Mouse (Mus musculus): Measurements from ENCODE around the gene Atl3. TPM values are rescaled to one million over a fixed set of nuclear protein-coding genes. Genes with fewer than 3 reads are reported as not detected.

Gene Atl3
- polyA plus RNA-seq, 1 experiment from 2014 or later = 10.9 TPM

- ATAC-seq (ENCODE audit: insufficient number of reproducible peaks, low FRiP score, low TSS enrichment, low read depth) (no peak), DNase-seq (ENCODE audit: low spot score) (no peak)
- Histone ChIP-seq H3K9me3 (ENCODE audit: control insufficient read depth, low read length) (no peaks in the 10 kb centered on the region), H3K4me3 (ENCODE audit: low read depth, low read length) (no peak overlapping the region), H3K36me3 (ENCODE audit: control insufficient read depth, insufficient read depth, low read length) (peaks cover 4% of the 10 kb centered on the region; the same call in 1 of the 2 replicates), H3K9ac (ENCODE audit: low read length) (no peak overlapping the region), H3K4me2 (ENCODE audit: low read depth, severe bottlenecking) (no peak overlapping the region), H3K27me3 (ENCODE audit: control insufficient read depth, insufficient read depth, low read length) (no peaks in the 10 kb centered on the region), H3K27ac (replicated peaks; ENCODE audit: low read depth, low read length) (no peak overlapping the region), H3K4me1 (ENCODE audit: control insufficient read depth, insufficient read depth, low read length) (no peaks in the 10 kb centered on the region)
- WGBS = 74% methylated on average over 4 of the region's 4 CpGs
Measured at GRCm38 (mm10) chr19:7508026-7508425, 14.2 kb downstream of the Atl3 start.

- no peak overlapping the region for H3K4me3 ChIP-seq (ENCODE audit: low read depth, low read length)
- peaks cover 2% of the 10 kb centered on the region; the same call in 1 of the 2 replicates for H3K36me3 ChIP-seq (ENCODE audit: control insufficient read depth, insufficient read depth, low read length)
- no peak for ATAC-seq (ENCODE audit: insufficient number of reproducible peaks, low FRiP score, low TSS enrichment, low read depth)
- no peak overlapping the region for H3K27ac ChIP-seq (replicated peaks; ENCODE audit: low read depth, low read length)
- no peak overlapping the region for H3K9ac ChIP-seq (ENCODE audit: low read length)
- no peak overlapping the region for H3K4me2 ChIP-seq (ENCODE audit: low read depth, severe bottlenecking)
- no peaks in the 10 kb centered on the region for H3K4me1 ChIP-seq (ENCODE audit: control insufficient read depth, insufficient read depth, low read length)
- H3K27me3 ChIP-seq (ENCODE audit: control insufficient read depth, insufficient read depth, low read length) = no peaks in the 10 kb centered on the region
- 96% methylated on average over 1 of the region's 1 CpGs for WGBS
- no peaks in the 10 kb centered on the region for H3K9me3 ChIP-seq (ENCODE audit: control insufficient read depth, low read length)
- DNase-seq (ENCODE audit: low spot score) = no peak
Measured at GRCm38 (mm10) chr19:7516437-7516836, 22.6 kb downstream of the Atl3 start.

GRCm38 (mm10) chr19:7521619-7522018 lies 27.8 kb downstream of the Atl3 start:
- no peak overlapping the region for H3K4me3 ChIP-seq (ENCODE audit: low read depth, low read length)
- no peak overlapping the region for H3K27ac ChIP-seq (replicated peaks; ENCODE audit: low read depth, low read length)
- no peaks in the 10 kb centered on the region for H3K4me1 ChIP-seq (ENCODE audit: control insufficient read depth, insufficient read depth, low read length)
- H3K9ac ChIP-seq (ENCODE audit: low read length) = no peak overlapping the region
- H3K9me3 ChIP-seq (ENCODE audit: control insufficient read depth, low read length) = no peaks in the 10 kb centered on the region; the same call in 1 of the 2 replicates
- H3K36me3 ChIP-seq (ENCODE audit: control insufficient read depth, insufficient read depth, low read length) = peaks cover 10% of the 10 kb centered on the region; the same call in 1 of the 2 replicates
- no peaks in the 10 kb centered on the region for H3K27me3 ChIP-seq (ENCODE audit: control insufficient read depth, insufficient read depth, low read length)
- no peak overlapping the region for H3K4me2 ChIP-seq (ENCODE audit: low read depth, severe bottlenecking)
- no peak for ATAC-seq (ENCODE audit: insufficient number of reproducible peaks, low FRiP score, low TSS enrichment, low read depth)
- DNase-seq (ENCODE audit: low spot score) = no peak
- 90% methylated on average over 3 of the region's 3 CpGs for WGBS

GRCm38 (mm10) chr19:7522856-7523255 lies 29.0 kb downstream of the Atl3 start:
- Histone ChIP-seq H3K4me1 (ENCODE audit: control insufficient read depth, insufficient read depth, low read length) (no peaks in the 10 kb centered on the region), H3K4me2 (ENCODE audit: low read depth, severe bottlenecking) (no peak overlapping the region), H3K4me3 (ENCODE audit: low read depth, low read length) (no peak overlapping the region), H3K9me3 (ENCODE audit: control insufficient read depth, low read length) (no peaks in the 10 kb centered on the region; the same call in 1 of the 2 replicates), H3K9ac (ENCODE audit: low read length) (no peak overlapping the region), H3K36me3 (ENCODE audit: control insufficient read depth, insufficient read depth, low read length) (peaks cover 10% of the 10 kb centered on the region; the same call in 1 of the 2 replicates), H3K27me3 (ENCODE audit: control insufficient read depth, insufficient read depth, low read length) (no peaks in the 10 kb centered on the region), H3K27ac (replicated peaks; ENCODE audit: low read depth, low read length) (no peak overlapping the region)
- ATAC-seq (ENCODE audit: insufficient number of reproducible peaks, low FRiP score, low TSS enrichment, low read depth) (no peak), DNase-seq (ENCODE audit: low spot score) (no peak)
- WGBS = 90% methylated on average over 2 of the region's 2 CpGs

- Histone ChIP-seq H3K9me3 (ENCODE audit: control insufficient read depth, low read length) (no peaks in the 10 kb centered on the region; the same call in 1 of the 2 replicates), H3K36me3 (ENCODE audit: control insufficient read depth, insufficient read depth, low read length) (peaks cover 10% of the 10 kb centered on the region; the same call in 1 of the 2 replicates), H3K9ac (ENCODE audit: low read length) (no peak overlapping the region), H3K27ac (replicated peaks; ENCODE audit: low read depth, low read length) (no peak overlapping the region), H3K27me3 (ENCODE audit: control insufficient read depth, insufficient read depth, low read length) (no peaks in the 10 kb centered on the region), H3K4me1 (ENCODE audit: control insufficient read depth, insufficient read depth, low read length) (no peaks in the 10 kb centered on the region), H3K4me2 (ENCODE audit: low read depth, severe bottlenecking) (no peak overlapping the region), H3K4me3 (ENCODE audit: low read depth, low read length) (no peak overlapping the region)
- ATAC-seq (ENCODE audit: insufficient number of reproducible peaks, low FRiP score, low TSS enrichment, low read depth) (no peak), DNase-seq (ENCODE audit: low spot score) (peak; percentile 22)
- 95% methylated on average over 1 of the region's 1 CpGs for WGBS
Measured at GRCm38 (mm10) chr19:7523292-7523691, 29.5 kb downstream of the Atl3 start.

GRCm38 (mm10) chr19:7523781-7524180 lies 29.9 kb downstream of the Atl3 start:
- Histone ChIP-seq H3K27me3 (ENCODE audit: control insufficient read depth, insufficient read depth, low read length) (no peaks in the 10 kb centered on the region), H3K27ac (replicated peaks; ENCODE audit: low read depth, low read length) (no peak overlapping the region), H3K9me3 (ENCODE audit: control insufficient read depth, low read length) (no peaks in the 10 kb centered on the region; the same call in 1 of the 2 replicates), H3K4me1 (ENCODE audit: control insufficient read depth, insufficient read depth, low read length) (no peaks in the 10 kb centered on the region), H3K9ac (ENCODE audit: low read length) (no peak overlapping the region), H3K36me3 (ENCODE audit: control insufficient read depth, insufficient read depth, low read length) (peaks cover 8% of the 10 kb centered on the region; the same call in 1 of the 2 replicates), H3K4me2 (ENCODE audit: low read depth, severe bottlenecking) (no peak overlapping the region), H3K4me3 (ENCODE audit: low read depth, low read length) (no peak overlapping the region)
- ATAC-seq (ENCODE audit: insufficient number of reproducible peaks, low FRiP score, low TSS enrichment, low read depth) (no peak), DNase-seq (ENCODE audit: low spot score) (no peak)

GRCm38 (mm10) chr19:7524879-7525278 lies 31.0 kb downstream of the Atl3 start:
- no peak overlapping the region for H3K4me3 ChIP-seq (ENCODE audit: low read depth, low read length)
- H3K27ac ChIP-seq (replicated peaks; ENCODE audit: low read depth, low read length) = no peak overlapping the region
- H3K9ac ChIP-seq (ENCODE audit: low read length) = no peak overlapping the region
- H3K36me3 ChIP-seq (ENCODE audit: control insufficient read depth, insufficient read depth, low read length) = peaks cover 8% of the 10 kb centered on the region; the same call in 1 of the 2 replicates
- H3K4me2 ChIP-seq (ENCODE audit: low read depth, severe bottlenecking) = no peak overlapping the region
- no peaks in the 10 kb centered on the region for H3K4me1 ChIP-seq (ENCODE audit: control insufficient read depth, insufficient read depth, low read length)
- H3K27me3 ChIP-seq (ENCODE audit: control insufficient read depth, insufficient read depth, low read length) = no peaks in the 10 kb centered on the region
- 76% methylated on average over 3 of the region's 3 CpGs for WGBS
- ATAC-seq (ENCODE audit: insufficient number of reproducible peaks, low FRiP score, low TSS enrichment, low read depth) = no peak
- no peaks in the 10 kb centered on the region; the same call in 1 of the 2 replicates for H3K9me3 ChIP-seq (ENCODE audit: control insufficient read depth, low read length)
- DNase-seq (ENCODE audit: low spot score) = no peak

- 59% methylated on average over 7 of the region's 7 CpGs for WGBS
- no peak overlapping the region for H3K27ac ChIP-seq (replicated peaks; ENCODE audit: low read depth, low read length)
- H3K36me3 ChIP-seq (ENCODE audit: control insufficient read depth, insufficient read depth, low read length) = peaks cover 2% of the 10 kb centered on the region; the same call in 1 of the 2 replicates
- H3K4me1 ChIP-seq (ENCODE audit: control insufficient read depth, insufficient read depth, low read length) = no peaks in the 10 kb centered on the region
- ATAC-seq (ENCODE audit: insufficient number of reproducible peaks, low FRiP score, low TSS enrichment, low read depth) = no peak
- H3K9ac ChIP-seq (ENCODE audit: low read length) = no peak overlapping the region
- DNase-seq (ENCODE audit: low spot score) = peak; percentile 69
- H3K27me3 ChIP-seq (ENCODE audit: control insufficient read depth, insufficient read depth, low read length) = no peaks in the 10 kb centered on the region
- no peak overlapping the region for H3K4me2 ChIP-seq (ENCODE audit: low read depth, severe bottlenecking)
- no peaks in the 10 kb centered on the region for H3K9me3 ChIP-seq (ENCODE audit: control insufficient read depth, low read length)
- no peak overlapping the region for H3K4me3 ChIP-seq (ENCODE audit: low read depth, low read length)
Measured at GRCm38 (mm10) chr19:7528639-7529428, 35.0 kb downstream of the Atl3 start.

Measured in limb, embryonic 11.5 days (tissue).